Mouse (Mus musculus) frontal cortex, postnatal 10 days (tissue): Measurements from ENCODE around the gene Fam104a.
"Not testable (repeated sequence)": the region's sequence is repeated elsewhere in the genome, so short reads cannot be mapped to it uniquely, and the experiment has no call there.

Experiments
- DNase-seq, 2 experiments: peaks; one replicate each; pipeline ENCODE4 v3.0.0; 2022; ENCODE audit warnings: low spot score in 2 of 2, mixed read lengths in 1 of 2

Gene Fam104a

GRCm38 (mm10) chr11:113666205-113666604, 17.8 kb downstream of the Fam104a start:
- no peak for DNase-seq

- no peak for DNase-seq
Observed at GRCm38 (mm10) chr11:113664279-113664678, 19.7 kb downstream of the Fam104a start.

GRCm38 (mm10) chr11:113661835-113662351, 22.1 kb downstream of the Fam104a start:
- DNase-seq, result no peak

GRCm38 (mm10) chr11:113660940-113661339, 23.0 kb downstream of the Fam104a start:
- DNase-seq, result no peak

- not testable (repeated sequence) for DNase-seq
Observed at GRCm38 (mm10) chr11:113660213-113660612, 23.7 kb downstream of the Fam104a start.

- DNase-seq, result no peak
Observed at GRCm38 (mm10) chr11:113658763-113659162, 25.2 kb downstream of the Fam104a start.

GRCm38 (mm10) chr11:113658319-113658718, 25.6 kb downstream of the Fam104a start:
- no peak for DNase-seq

GRCm38 (mm10) chr11:113657221-113657620, 26.7 kb downstream of the Fam104a start:
- no peak for DNase-seq

GRCm38 (mm10) chr11:113656511-113656932, 27.4 kb downstream of the Fam104a start:
- DNase-seq, result no peak

GRCm38 (mm10) chr11:113654561-113655270, 29.2 kb downstream of the Fam104a start:
- DNase-seq, result no peak

GRCm38 (mm10) chr11:113654105-113654504, 29.9 kb downstream of the Fam104a start:
- DNase-seq, result no peak

- DNase-seq, result no peak
Observed at GRCm38 (mm10) chr11:113652516-113652915, 31.4 kb downstream of the Fam104a start.

GRCm38 (mm10) chr11:113651907-113652273, 32.1 kb downstream of the Fam104a start:
- DNase-seq, result no peak

- no peak for DNase-seq
Observed at GRCm38 (mm10) chr11:113651206-113651906, 32.6 kb downstream of the Fam104a start.

- peak in 1 of 2 experiments; percentile 61 for DNase-seq
Observed at GRCm38 (mm10) chr11:113649353-113650210, 34.4 kb downstream of the Fam104a start, which contains the start of gene Slc39a11. Slc39a11 (minus strand) TSS chr11:113650079.

GRCm38 (mm10) chr11:113648690-113649352, 35.1 kb downstream of the Fam104a start, which contains the start of gene Cog1:
Cog1 (plus strand) TSS chr11:113649169.
- DNase-seq, result no peak

GRCm38 (mm10) chr11:113648152-113648551, 35.8 kb downstream of the Fam104a start:
- DNase-seq, result peak; percentile 73 to 74

GRCm38 (mm10) chr11:113645181-113645580, 38.8 kb downstream of the Fam104a start:
- no peak for DNase-seq

- DNase-seq, result no peak
Observed at GRCm38 (mm10) chr11:113638680-113639079, 45.3 kb downstream of the Fam104a start.

- no peak for DNase-seq
Observed at GRCm38 (mm10) chr11:113634699-113635121, 49.2 kb downstream of the Fam104a start.

GRCm38 (mm10) chr11:113633398-113633797, 50.6 kb downstream of the Fam104a start:
- no peak for DNase-seq
